Mouse (Mus musculus): ENCODE measurements around the gene Hgd.

GRCm38 (mm10) chr16:37656796-37657195 is 76.8 kb downstream of the Hgd start:
- TF ChIP-seq CTCF (IDR thresholded peaks at IDR 0.05; ENCODE audit: extremely low read depth, insufficient read depth, low read length) (no peak), POLR2A (IDR thresholded peaks at IDR 0.05; ENCODE audit: extremely low read depth, insufficient read depth, low read length) (no peak)
